30 mouse cellular contexts compared by ENCODE assay signal in genomic region chr2:33633237-33633636, GRCm38 (mm10). TPM values are rescaled to one million over a fixed set of nuclear protein-coding genes. Genes with fewer than 3 reads are reported as not detected.
DNase-seq lines count a peak whose midpoint lies in the region; ATAC-seq and TF ChIP-seq lines count a peak whose summit lies in the region.
"Had no signal": no experiment of that assay in that cellular context is flagged by ENCODE, and none has a peak within 500 bp of the region (broad histone marks: within the 10 kb centered on the region; RNA-seq: fewer than 3 reads in every experiment).

No protein-coding gene starts in this region.

- no peak for ATAC-seq in midbrain, embryonic 14.5 days (ENCODE audit: low FRiP score, low TSS enrichment)
- ATAC-seq in hindbrain, embryonic 13.5 days (ENCODE audit: low FRiP score): no peak
- no peak for ATAC-seq in limb, embryonic 11.5 days (ENCODE audit: insufficient number of reproducible peaks, low FRiP score, low TSS enrichment, low read depth)
- ATAC-seq in neural tube, embryonic 13.5 days (ENCODE audit: low read depth): no peak
- ATAC-seq in intestine, postnatal 0 days: no peak
- no peak for ATAC-seq in CD4-positive, CD25-positive, alpha-beta regulatory T cell, adult 4 months
- no peak for ATAC-seq in erythroid progenitor cell, adult 5-6 weeks (replicated peaks; ENCODE audit: low FRiP score, poor library complexity, severe bottlenecking)
- ATAC-seq: forebrain, embryonic 16.5 days had no signal

- peaks cover 100% of the 10 kb centered on the region for H3K27me3 ChIP-seq in midbrain, embryonic 10.5 days (ENCODE audit: low read depth, poor library complexity, severe bottlenecking)
- peaks cover 89% of the 10 kb centered on the region for H3K27me3 ChIP-seq in midbrain, embryonic 14.5 days (ENCODE audit: control insufficient read depth, insufficient read depth, low read length)
- peaks cover 96% of the 10 kb centered on the region for H3K27me3 ChIP-seq in hindbrain, embryonic 13.5 days
- H3K27me3 ChIP-seq in limb, embryonic 11.5 days (ENCODE audit: control insufficient read depth, insufficient read depth, low read length): peaks cover 22% of the 10 kb centered on the region
- H3K27me3 ChIP-seq in neural tube, embryonic 13.5 days: peaks cover 100% of the 10 kb centered on the region
- H3K27me3 ChIP-seq in intestine, postnatal 0 days (replicated peaks; ENCODE audit: control insufficient read depth, insufficient read depth, low read length): peaks cover 98% of the 10 kb centered on the region

- 7% methylated on average over 5 of the region's 5 CpGs for WGBS in midbrain, embryonic 10.5 days
- 11% methylated on average over 5 of the region's 5 CpGs for WGBS in midbrain, embryonic 14.5 days
- WGBS in hindbrain, embryonic 13.5 days: 2% methylated on average over 5 of the region's 5 CpGs
- WGBS in limb, embryonic 11.5 days: 4% methylated on average over 5 of the region's 5 CpGs
- WGBS in neural tube, embryonic 13.5 days: 3% methylated on average over 5 of the region's 5 CpGs
- 10% methylated on average over 5 of the region's 5 CpGs for WGBS in intestine, postnatal 0 days

- TF ChIP-seq CTCF in intestine, postnatal 0 days (IDR thresholded peaks at IDR 0.05; ENCODE audit: low read depth): no peak

- H3K9ac ChIP-seq in midbrain, embryonic 14.5 days (replicated peaks; ENCODE audit: low read length): no peak overlapping the region
- peak overlapping the region; percentile 86; the same call in 1 of the 2 replicates for H3K9ac ChIP-seq in hindbrain, embryonic 13.5 days
- peak overlapping the region; percentile 56 for H3K9ac ChIP-seq in limb, embryonic 11.5 days (ENCODE audit: low read length)
- H3K9ac ChIP-seq in neural tube, embryonic 13.5 days: peak overlapping the region; percentile 86; the same call in 1 of the 2 replicates
- H3K9ac ChIP-seq in intestine, postnatal 0 days (ENCODE audit: low read depth, low read length): no peak overlapping the region
- H3K9ac ChIP-seq: heart, embryonic 13.5 days; limb, embryonic 15.5 days; liver, embryonic 14.5 days; lung, embryonic 14.5 days; stomach, embryonic 15.5 days had no signal

- no peak overlapping the region for H3K27ac ChIP-seq in midbrain, embryonic 10.5 days (replicated peaks)
- no peak overlapping the region for H3K27ac ChIP-seq in midbrain, embryonic 14.5 days (replicated peaks; ENCODE audit: low read depth, low read length)
- H3K27ac ChIP-seq in hindbrain, embryonic 13.5 days: 0 out of 2 replicates have a peak overlapping the region, but pooled peaks have one; percentile 24
- peak overlapping the region; percentile 53; the same call in 1 of the 2 replicates for H3K27ac ChIP-seq in limb, embryonic 11.5 days (replicated peaks; ENCODE audit: low read depth, low read length)
- peak overlapping the region; percentile 42; the same call in 1 of the 2 replicates for H3K27ac ChIP-seq in neural tube, embryonic 13.5 days (replicated peaks)
- no peak overlapping the region for H3K27ac ChIP-seq in intestine, postnatal 0 days (ENCODE audit: low read depth, low read length)
- H3K27ac ChIP-seq: heart, embryonic 13.5 days; kidney, postnatal 0 days; liver, embryonic 14.5 days; stomach, embryonic 15.5 days had no signal

- no peaks in the 10 kb centered on the region for H3K9me3 ChIP-seq in midbrain, embryonic 10.5 days (replicated peaks)
- no peaks in the 10 kb centered on the region for H3K9me3 ChIP-seq in midbrain, embryonic 14.5 days (ENCODE audit: control insufficient read depth, low read length)
- H3K9me3 ChIP-seq in hindbrain, embryonic 13.5 days: no peaks in the 10 kb centered on the region
- no peaks in the 10 kb centered on the region for H3K9me3 ChIP-seq in limb, embryonic 11.5 days (ENCODE audit: control insufficient read depth, low read length)
- no peaks in the 10 kb centered on the region for H3K9me3 ChIP-seq in neural tube, embryonic 13.5 days
- no peaks in the 10 kb centered on the region for H3K9me3 ChIP-seq in intestine, postnatal 0 days (ENCODE audit: control insufficient read depth)
- H3K9me3 ChIP-seq: heart, embryonic 13.5 days; limb, embryonic 15.5 days; megakaryocyte, embryonic 14.5 days; stomach, embryonic 15.5 days had no signal

- peaks cover 96% of the 10 kb centered on the region for H3K4me1 ChIP-seq in midbrain, embryonic 10.5 days
- H3K4me1 ChIP-seq in midbrain, embryonic 14.5 days (ENCODE audit: control insufficient read depth, insufficient read depth, low read length): 0 out of 2 replicates have a peak, but pooled peaks cover 8% of the 10 kb centered on the region
- peaks cover 54% of the 10 kb centered on the region for H3K4me1 ChIP-seq in hindbrain, embryonic 13.5 days (replicated peaks)
- H3K4me1 ChIP-seq in limb, embryonic 11.5 days (ENCODE audit: control insufficient read depth, insufficient read depth, low read length): peaks cover 44% of the 10 kb centered on the region
- H3K4me1 ChIP-seq in neural tube, embryonic 13.5 days (replicated peaks): peaks cover 67% of the 10 kb centered on the region
- no peaks in the 10 kb centered on the region for H3K4me1 ChIP-seq in intestine, postnatal 0 days (replicated peaks; ENCODE audit: control insufficient read depth, insufficient read depth, low read length)

- peak overlapping the region; percentile 48 for H3K4me3 ChIP-seq in midbrain, embryonic 10.5 days
- no peak overlapping the region for H3K4me3 ChIP-seq in midbrain, embryonic 14.5 days (replicated peaks; ENCODE audit: low read depth, low read length)
- peak overlapping the region; percentile 48; the same call in 1 of the 2 replicates for H3K4me3 ChIP-seq in hindbrain, embryonic 13.5 days
- peak overlapping the region; percentile 9; the same call in 1 of the 2 replicates for H3K4me3 ChIP-seq in limb, embryonic 11.5 days (ENCODE audit: low read depth, low read length)
- H3K4me3 ChIP-seq in neural tube, embryonic 13.5 days: peak overlapping the region; percentile 53; the same call in 1 of the 2 replicates
- no peak overlapping the region for H3K4me3 ChIP-seq in intestine, postnatal 0 days (ENCODE audit: low read depth, low read length)
- H3K4me3 ChIP-seq: heart, embryonic 13.5 days; limb, embryonic 15.5 days; megakaryocyte, embryonic 14.5 days; stomach, embryonic 15.5 days had no signal

- no peak for DNase-seq in midbrain, embryonic 10.5 days (ENCODE audit: low spot score)
- DNase-seq in midbrain, embryonic 14.5 days: no peak
- DNase-seq in limb, embryonic 11.5 days (ENCODE audit: low spot score): peak; percentile 54
- DNase-seq: adrenal gland, postnatal 36 days; cerebellum, adult 11 months; cerebellum, adult 9-11 months; gastrocnemius, postnatal 10 days; heart, adult 18-20 months; heart, postnatal 14 days; kidney, adult 2 months; lung, embryonic 14.5 days; lung, postnatal 36 days; right cerebral cortex, adult 18-20 months; right cerebral cortex, postnatal 4 days; thymus, adult 18-20 months; thymus, postnatal 4 days had no signal

- H3K36me3 ChIP-seq in midbrain, embryonic 10.5 days: no peaks in the 10 kb centered on the region
- no peaks in the 10 kb centered on the region for H3K36me3 ChIP-seq in midbrain, embryonic 14.5 days (ENCODE audit: control insufficient read depth, insufficient read depth, low read length)
- H3K36me3 ChIP-seq in hindbrain, embryonic 13.5 days: no peaks in the 10 kb centered on the region
- H3K36me3 ChIP-seq in limb, embryonic 11.5 days (ENCODE audit: control insufficient read depth, insufficient read depth, low read length): no peaks in the 10 kb centered on the region
- no peaks in the 10 kb centered on the region for H3K36me3 ChIP-seq in neural tube, embryonic 13.5 days
- no peaks in the 10 kb centered on the region for H3K36me3 ChIP-seq in intestine, postnatal 0 days (ENCODE audit: control insufficient read depth, insufficient read depth)
- H3K36me3 ChIP-seq: heart, embryonic 13.5 days; limb, embryonic 15.5 days; stomach, embryonic 15.5 days had no signal

- H3K4me2 ChIP-seq in midbrain, embryonic 14.5 days (ENCODE audit: low read length): no peak overlapping the region
- H3K4me2 ChIP-seq in hindbrain, embryonic 13.5 days: peak overlapping the region; percentile 55
- H3K4me2 ChIP-seq in limb, embryonic 11.5 days (ENCODE audit: low read depth, severe bottlenecking): peak overlapping the region; percentile 79
- H3K4me2 ChIP-seq in neural tube, embryonic 13.5 days: peak overlapping the region; percentile 62
- H3K4me2 ChIP-seq in intestine, postnatal 0 days (replicated peaks; ENCODE audit: low read depth): no peak overlapping the region
- H3K4me2 ChIP-seq: heart, embryonic 13.5 days; lung, embryonic 14.5 days; stomach, embryonic 15.5 days had no signal

RNA-seq across cellular contexts. Expression of gene Lmx1b, which starts 7.1 kb away (rescaled TPM):
- polyA plus RNA-seq in midbrain, embryonic 10.5 days (2016; fragmentation: Nextera tagmentation; extraction: Ambion mirVana): 2.7 and 3.1 TPM in 2 replicates
- polyA plus RNA-seq in midbrain, embryonic 14.5 days (2014; fragmentation: Nextera tagmentation; extraction: Ambion mirVana): 1.7 and 2.3 TPM in 2 replicates
- 6.3 and 6.7 TPM in 2 replicates for polyA plus RNA-seq in hindbrain, embryonic 13.5 days (2015; fragmentation: Nextera tagmentation; extraction: Ambion mirVana)
- polyA plus RNA-seq in limb, embryonic 11.5 days (2014; fragmentation: Nextera tagmentation; extraction: Ambion mirVana): 10.2 and 10.6 TPM in 2 replicates
- polyA plus RNA-seq in neural tube, embryonic 13.5 days (2015; fragmentation: Nextera tagmentation; extraction: Ambion mirVana): 9.1 and 11.1 TPM in 2 replicates
- not detected in 2 replicates for polyA plus RNA-seq in intestine, postnatal 0 days (2015; fragmentation: Nextera tagmentation; extraction: Ambion mirVana)
- not detected for polyA plus RNA-seq in CD4-positive, CD25-positive, alpha-beta regulatory T cell, adult 4 months (2017; shearing (Covaris generic))
- total RNA-seq in erythroid progenitor cell, adult 5-6 weeks (2015; ENCODE audit: low replicate concordance): not detected in 2 replicates
- total RNA-seq in erythroid progenitor cell, adult 5-6 weeks (2017; ENCODE audit: low replicate concordance): not detected in 2 replicates
- total RNA-seq: common myeloid progenitor, adult 5-6 weeks; monocyte, adult 5-6 weeks had no signal
- polyA plus RNA-seq: forebrain, embryonic 16.5 days; heart, embryonic 13.5 days had no signal

Comparison
In these comparisons a context has a peak if more than half of its experiments do, and no peak if none do; other contexts are left out.
1. H3K4me3 ChIP-seq: peak in midbrain, embryonic 10.5 days (single experiment), hindbrain, embryonic 13.5 days (single experiment), limb, embryonic 11.5 days (single experiment) and neural tube, embryonic 13.5 days (single experiment); none in midbrain, embryonic 14.5 days (single experiment) and intestine, postnatal 0 days (single experiment).
2. H3K27ac ChIP-seq: peak in hindbrain, embryonic 13.5 days (single experiment), limb, embryonic 11.5 days (single experiment) and neural tube, embryonic 13.5 days (single experiment); none in midbrain, embryonic 10.5 days (single experiment), midbrain, embryonic 14.5 days (single experiment) and intestine, postnatal 0 days (single experiment).
3. H3K4me2 ChIP-seq: peak in hindbrain, embryonic 13.5 days (single experiment), limb, embryonic 11.5 days (single experiment) and neural tube, embryonic 13.5 days (single experiment); none in midbrain, embryonic 14.5 days (single experiment) and intestine, postnatal 0 days (single experiment).
4. H3K9ac ChIP-seq: peak in hindbrain, embryonic 13.5 days (single experiment), limb, embryonic 11.5 days (single experiment) and neural tube, embryonic 13.5 days (single experiment); none in midbrain, embryonic 14.5 days (single experiment) and intestine, postnatal 0 days (single experiment).